Mouse (Mus musculus) 416B (cell line): ENCODE data around the gene Mfsd4b2.
"Not testable (repeated sequence)": the region's sequence is repeated elsewhere in the genome, so short reads cannot be mapped to it uniquely, and the experiment has no call there.

Experiments
- DNase-seq: peaks from one replicate; pipeline ENCODE4 v3.0.0; 2011; ENCODE audit warnings: low read depth

Gene Mfsd4b2

GRCm38 (mm10) chr10:39926616-39927139 is at the start of gene Mfsd4b2:
TSS of gene Mfsd4b2 (minus strand) at chr10:39926923.
- no peak for DNase-seq

DNA sequence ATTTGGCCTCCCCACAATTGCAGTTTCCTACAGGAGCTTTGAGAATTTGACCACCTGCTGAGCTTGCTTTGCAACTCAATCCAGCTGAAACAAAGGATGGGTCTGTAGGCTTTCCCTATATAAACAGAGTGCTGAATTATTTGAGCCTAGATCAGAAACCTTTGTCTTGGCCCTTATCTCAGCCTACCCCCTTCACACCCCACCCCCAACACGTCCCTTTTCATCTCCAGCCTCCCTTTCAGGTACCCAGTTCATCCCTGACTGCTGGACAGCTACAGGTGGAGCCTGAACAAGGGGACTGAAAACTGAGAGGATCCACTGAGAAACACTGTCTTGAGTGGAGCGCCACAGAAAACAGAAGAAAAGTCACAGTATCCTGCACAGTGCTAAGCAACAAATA is 49.0 kb upstream of the Mfsd4b2 start:
- DNase-seq = no peak

DNA sequence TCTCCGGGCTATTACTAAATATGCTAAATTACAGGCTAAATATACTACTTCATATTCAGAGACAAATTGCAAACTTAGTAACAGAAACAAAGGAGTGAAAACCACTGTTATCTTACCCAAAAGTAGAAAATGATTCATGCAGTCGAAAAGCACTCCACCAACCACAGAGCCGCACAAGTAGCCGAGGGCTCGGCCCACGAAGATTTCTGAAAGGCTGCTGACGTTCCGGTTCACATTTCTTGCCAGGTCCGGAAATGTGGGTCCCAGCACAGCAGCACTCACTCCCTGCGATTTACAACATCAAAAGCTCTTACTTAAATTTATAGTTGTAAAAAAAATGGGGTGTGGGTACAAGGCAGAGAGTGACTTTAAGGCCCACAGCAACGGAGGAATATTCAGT is 48.3 kb upstream of the Mfsd4b2 start:
- DNase-seq = no peak

- peak; percentile 59 for DNase-seq
These were observed 40.8 kb upstream of the Mfsd4b2 start for GRCm38 (mm10) chr10:39967512-39967911.

DNA sequence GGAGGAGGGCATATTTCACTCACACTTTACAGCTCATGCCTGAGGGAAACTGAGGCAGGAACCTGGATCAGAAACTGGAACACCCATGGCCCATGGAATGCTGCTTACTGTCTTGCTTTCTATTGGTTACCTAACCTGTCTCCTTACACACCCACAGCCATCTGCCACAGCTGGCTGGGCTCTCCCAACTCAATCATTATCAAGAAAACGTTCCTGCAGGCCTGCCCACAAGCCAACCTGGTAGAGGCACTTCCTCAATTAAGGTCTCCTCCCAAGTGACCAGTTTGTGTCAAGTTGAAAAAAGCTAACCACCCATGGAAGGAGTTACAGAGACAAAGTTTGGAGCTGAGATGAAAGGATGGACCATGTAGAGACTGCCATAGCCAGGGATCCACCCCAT is 35.2 kb upstream of the Mfsd4b2 start:
- peak; percentile 39 for DNase-seq

GRCm38 (mm10) chr10:39960441-39960822 is 33.7 kb upstream of the Mfsd4b2 start:
- no peak for DNase-seq

DNA sequence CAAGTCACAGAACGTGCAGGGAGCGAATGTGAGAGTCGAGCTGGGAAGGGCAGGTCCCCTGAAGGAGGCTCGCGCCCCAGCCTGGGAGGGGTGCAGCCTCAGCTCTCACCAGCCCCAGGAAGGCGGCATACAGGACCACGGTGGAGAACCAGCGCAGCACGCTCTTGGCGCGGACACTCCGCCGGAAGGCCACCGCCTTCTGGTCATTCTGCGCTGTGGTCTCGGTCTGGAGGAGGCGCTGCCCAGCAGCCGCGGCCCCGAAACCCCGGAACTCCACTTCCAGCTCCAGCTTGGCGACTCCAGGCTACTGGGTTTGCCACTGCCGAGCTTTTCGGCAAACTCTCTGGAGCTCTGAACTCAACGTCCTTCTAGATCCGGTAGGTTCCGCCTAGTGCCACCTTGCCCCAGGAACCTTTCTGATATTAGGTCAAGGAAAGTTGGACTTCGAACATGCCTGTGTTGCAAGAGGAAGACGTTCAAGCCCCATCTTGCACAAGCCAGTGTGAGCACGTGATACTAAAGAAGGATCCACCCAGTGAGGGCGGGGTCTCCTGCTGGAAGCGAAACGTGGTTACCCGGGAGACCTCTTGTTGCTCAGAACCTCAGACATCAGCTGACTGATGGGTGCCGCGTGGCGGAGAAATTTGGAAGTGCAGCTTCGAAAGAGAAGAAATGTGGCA is 33.2 kb upstream of the Mfsd4b2 start, which contains the start of gene Mfsd4b3:
Gene Mfsd4b3 (minus strand): TSS at position 393 of the 680 bp plus-strand sequence.
- peak; percentile 55 for DNase-seq

GRCm38 (mm10) chr10:39958266-39958665 is 31.5 kb upstream of the Mfsd4b2 start:
- peak; percentile 54 for DNase-seq

DNA sequence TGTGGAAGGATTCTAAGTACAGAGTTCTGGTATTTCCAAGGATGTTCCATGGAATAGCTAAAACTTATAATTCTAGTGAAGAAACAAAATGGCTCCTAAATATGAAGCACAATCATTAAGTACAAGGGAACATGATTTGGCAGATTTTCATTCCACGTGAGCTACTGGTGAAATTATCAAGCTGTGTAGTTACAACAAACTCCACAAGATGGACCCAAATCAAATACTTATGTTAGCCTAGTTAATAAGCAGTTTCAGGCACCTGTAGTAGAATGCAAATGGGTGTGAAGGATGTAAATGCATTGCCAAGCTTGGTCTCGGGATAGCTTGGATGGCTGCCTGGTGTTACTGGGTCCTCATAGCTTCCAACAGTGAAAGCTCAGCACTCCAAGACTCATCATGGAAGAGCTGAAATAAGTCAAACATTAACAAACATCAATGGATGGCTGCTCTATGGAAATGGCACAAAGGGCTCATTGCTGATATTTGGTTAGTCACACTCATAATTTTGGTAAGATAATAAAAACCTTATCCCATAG is 29.7 kb upstream of the Mfsd4b2 start:
- peak; percentile 78 for DNase-seq

DNA sequence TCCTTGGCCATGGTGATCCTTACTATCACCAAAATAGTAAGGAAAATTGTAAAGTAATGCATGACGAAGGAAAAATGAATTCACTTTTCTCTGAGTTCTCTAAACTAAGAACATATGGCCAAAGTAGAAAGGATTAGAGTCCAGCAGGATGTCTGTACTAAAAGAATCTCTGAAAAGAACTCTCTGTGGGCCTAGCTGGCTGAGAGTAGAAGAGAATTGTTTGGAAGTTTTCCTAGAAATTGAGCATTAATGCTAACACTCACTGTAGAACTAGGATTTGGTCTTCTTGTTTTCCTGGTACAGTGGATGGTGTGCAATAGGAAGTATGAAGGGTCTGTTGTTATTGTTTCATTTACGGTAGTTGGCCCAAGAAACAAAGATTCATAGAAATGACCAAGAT is 28.4 kb upstream of the Mfsd4b2 start:
- DNase-seq = peak; percentile 36

DNA sequence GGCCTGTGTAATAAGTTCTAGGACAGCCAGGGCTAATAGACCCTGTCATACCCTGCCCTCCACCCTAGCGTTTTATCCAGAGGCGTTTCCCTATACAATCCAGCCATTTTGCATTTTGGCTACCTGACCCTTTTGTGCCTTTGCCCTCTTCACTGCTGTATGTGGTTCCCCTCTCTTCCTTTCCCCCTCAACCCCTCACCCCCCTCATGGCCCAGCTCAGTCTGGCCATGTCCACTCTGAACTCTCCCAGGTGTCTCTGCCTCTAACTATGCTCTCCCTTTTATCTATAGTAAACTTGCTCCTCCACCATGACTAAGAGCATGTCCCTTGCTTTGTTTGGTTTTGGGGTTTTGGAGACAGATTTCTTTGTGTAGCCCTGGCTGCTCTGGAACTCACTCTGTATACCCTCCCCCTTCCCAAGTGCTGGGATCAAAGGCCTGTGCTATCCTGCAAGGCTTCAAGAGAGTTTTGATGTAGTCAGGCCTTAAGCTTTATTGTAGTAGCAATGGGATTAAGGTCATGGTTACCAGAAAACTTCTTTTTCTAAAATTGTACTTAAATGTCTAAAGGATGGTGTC is 22.7 kb upstream of the Mfsd4b2 start:
- DNase-seq = no peak

DNA sequence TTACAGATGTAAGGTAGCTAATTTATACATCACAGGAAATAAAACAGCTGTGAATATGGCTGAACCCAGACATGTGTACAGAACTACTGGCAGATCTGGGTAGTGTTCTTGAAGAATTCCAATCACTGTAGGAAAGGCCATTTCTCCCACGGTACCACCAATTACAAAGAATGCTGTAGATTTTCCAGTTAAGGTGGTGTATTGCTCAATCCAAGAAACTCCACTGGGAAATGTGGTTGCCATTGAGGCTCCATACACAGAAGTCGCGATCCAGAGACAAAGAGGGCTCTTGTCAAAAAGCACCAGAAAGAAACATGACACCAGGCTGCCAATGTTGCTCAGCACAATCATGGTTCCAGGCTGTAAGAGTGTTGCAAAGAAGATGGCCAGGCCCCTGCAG is 20.5 kb upstream of the Mfsd4b2 start:
- not testable (repeated sequence) for DNase-seq

DNA sequence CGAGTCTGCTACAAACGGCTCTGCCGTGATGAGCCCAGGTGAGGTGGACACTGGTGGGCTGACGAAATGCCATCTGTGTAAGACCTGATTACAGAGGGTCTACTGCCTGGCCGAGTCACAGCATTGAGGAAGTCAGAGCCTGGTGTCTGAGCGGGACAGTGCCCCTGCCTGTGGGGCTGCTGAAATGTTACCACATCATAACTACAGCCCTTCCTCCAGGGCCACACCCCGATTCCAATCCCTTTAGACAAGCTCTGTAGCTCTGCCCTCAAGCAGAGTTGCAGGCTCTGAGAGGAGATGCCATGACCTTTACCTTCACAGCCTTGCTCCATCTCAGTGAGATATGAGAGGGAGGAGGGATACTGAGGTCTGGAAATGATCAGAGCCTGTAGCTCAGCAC is 9.8 kb upstream of the Mfsd4b2 start:
- peak; percentile 16 for DNase-seq

- not testable (repeated sequence) for DNase-seq
These were observed 2.2 kb downstream of the Mfsd4b2 start for GRCm38 (mm10) chr10:39924556-39924955.

GRCm38 (mm10) chr10:39912616-39913015 is 14.1 kb downstream of the Mfsd4b2 start:
- DNase-seq = no peak

DNA sequence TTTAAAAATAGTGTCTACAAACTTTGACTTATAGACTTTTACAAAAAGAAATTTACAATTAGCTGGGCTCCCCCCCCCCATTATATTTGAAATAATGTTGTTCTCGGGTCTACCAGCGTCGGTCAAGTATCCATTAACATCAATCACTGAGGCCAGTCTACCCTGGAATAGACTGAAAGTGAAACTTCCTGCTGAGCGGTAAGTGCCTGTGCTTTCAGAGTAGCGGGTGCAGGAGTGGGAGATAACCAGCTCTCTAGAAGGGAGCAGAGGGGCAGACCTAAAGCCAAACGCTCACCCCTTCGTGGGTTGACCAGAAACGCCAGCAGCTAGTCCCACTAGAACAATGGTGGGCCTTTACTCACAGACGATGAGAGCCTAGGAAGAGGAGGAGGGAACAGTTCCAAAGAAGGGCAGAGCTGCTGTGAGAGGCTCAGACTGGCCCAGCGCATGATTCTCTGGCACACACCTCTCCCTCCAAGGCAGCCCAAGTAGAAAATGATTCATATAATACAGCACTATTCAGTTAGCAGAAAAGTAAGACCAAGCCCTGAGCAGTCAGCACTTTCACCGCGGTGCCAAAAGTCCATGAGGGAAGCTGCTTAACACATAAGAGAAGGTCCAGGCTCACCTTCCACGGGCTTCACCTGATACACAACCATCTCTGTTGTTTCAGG is 17.8 kb downstream of the Mfsd4b2 start:
- peak; percentile 8 for DNase-seq

- DNase-seq = no peak
These were observed 19.7 kb downstream of the Mfsd4b2 start for GRCm38 (mm10) chr10:39906799-39907658.

DNA sequence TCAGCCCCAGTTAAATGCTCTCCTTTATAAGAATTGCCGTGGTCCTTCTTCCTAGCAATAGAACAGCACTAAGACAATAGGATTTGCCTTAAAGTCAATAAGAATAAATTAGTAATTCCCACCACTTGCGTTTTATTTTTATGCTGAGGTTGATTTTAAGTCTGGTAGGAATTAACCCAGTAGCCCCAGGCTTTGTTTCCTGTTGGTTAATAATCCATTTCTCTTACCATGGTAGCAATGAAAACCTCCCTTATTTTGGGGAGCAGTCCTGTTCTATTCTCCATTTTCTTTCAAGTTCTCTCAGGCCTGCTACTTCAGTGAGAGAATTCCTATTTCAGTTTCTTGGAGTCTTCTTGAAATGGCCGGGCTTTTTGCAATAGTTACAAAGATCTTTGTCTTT is 22.5 kb downstream of the Mfsd4b2 start:
- no peak for DNase-seq

- no peak for DNase-seq
These were observed 27.8 kb downstream of the Mfsd4b2 start, which contains the start of gene Mfsd4b4 for GRCm38 (mm10) chr10:39898874-39899371. TSS of gene Mfsd4b4 (minus strand) at chr10:39899238.

DNA sequence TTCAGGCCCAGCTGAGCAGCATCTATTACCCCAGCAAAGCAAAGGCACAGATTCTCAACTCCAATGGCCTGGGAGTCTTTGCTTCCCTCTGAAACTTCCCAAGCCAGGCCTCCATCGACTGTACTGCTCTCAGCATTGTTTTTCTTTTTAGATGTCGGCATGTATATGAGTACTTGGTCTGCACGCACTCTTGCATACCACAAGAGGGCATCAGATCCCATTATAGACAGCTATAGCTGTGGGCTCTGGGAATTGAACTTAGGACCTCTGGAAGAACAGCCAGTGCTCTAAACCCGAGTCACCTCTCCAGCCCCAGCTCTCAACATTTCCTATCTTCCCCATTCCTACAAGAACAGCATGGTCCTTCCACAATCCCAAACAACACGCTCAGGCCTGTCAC is 30.2 kb downstream of the Mfsd4b2 start:
- peak; percentile 19 for DNase-seq
